Mouse (Mus musculus): ENCODE measurements around the gene Plekhn1. TPM values are rescaled to one million over a fixed set of nuclear protein-coding genes. Genes with fewer than 3 reads are reported as not detected.
A peak's percentile ranks its signal among the peaks of the same experiment; 100 is the strongest.

The Plekhn1 gene
- 100 to 1,000 TPM; 163 to 459 (median 259) TPM for total RNA-seq (2018; cell fraction: chromatin; rRNA removed)
- 10 to 100 TPM in 25 of 26 experiments, 1 to 10 TPM in 1; 8.7 to 31.5 (median 18.3) TPM for total RNA-seq (2018; cell fraction: cytosol; rRNA removed)
- total RNA-seq (2018; cell fraction: nucleus; rRNA removed), result 100 to 1,000 TPM; 114 to 393 (median 158) TPM
- 16.9 to 22.6 TPM (median 18.8 TPM) in 3 replicates for polyA plus RNA-seq (2018)

DNA sequence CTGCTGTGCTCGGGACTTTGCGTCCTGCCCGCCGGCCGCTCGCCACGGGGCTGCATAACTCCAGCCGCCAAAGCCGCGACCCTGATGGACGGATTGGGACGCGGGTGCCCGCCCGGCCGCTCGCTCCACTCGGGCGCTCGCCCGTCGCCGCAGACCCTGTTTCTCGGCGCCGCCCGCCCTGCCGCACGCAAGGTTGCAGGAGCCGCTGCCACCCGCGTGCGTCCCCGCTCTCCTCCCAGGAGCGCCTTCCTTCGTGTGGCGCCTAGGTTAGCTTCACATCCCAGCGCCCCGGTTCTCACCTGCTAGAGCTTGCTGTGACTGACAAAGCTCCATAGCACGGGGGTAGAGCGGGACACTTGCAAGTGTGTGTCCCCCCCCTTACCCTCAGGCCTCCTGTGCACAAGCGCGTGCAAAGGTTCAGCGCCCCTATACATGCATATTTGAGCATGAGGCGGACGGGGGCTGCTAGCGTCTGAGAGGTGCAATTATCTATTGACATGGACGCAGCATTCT lies at the start of gene Plekhn1:
Gene Plekhn1, minus strand, starts transcription at position 157 of the 513 bp plus-strand sequence.
- Histone ChIP-seq H3K36me3 (ENCODE audit: inconsistent target) (peaks cover 51% of the 10 kb centered on the region), H3K79me2 (ENCODE audit: inconsistent target) (peaks cover 28% of the 10 kb centered on the region; the same call in 1 of the 2 replicates), H3K4me3 (ENCODE audit: inconsistent target) (peak within 1 kb of the TSS; percentile 51), H3K27ac (peak within 1 kb of the TSS; percentile 45)
- WGBS (ENCODE audit: missing documents), result under 1% methylated on average over 36 of the region's 48 CpGs

GRCm38 (mm10) chr4:156255078-156255839 lies 20.6 kb upstream of the Plekhn1 start, which contains the start of gene Samd11:
Gene Samd11 (minus strand): TSS chr4:156255657.
- H3K4me3 ChIP-seq (ENCODE audit: inconsistent target), result no peak within 1 kb of the TSS
- no peaks in the 10 kb centered on the region for H3K36me3 ChIP-seq (ENCODE audit: inconsistent target)
- no peaks in the 10 kb centered on the region for H3K79me2 ChIP-seq (ENCODE audit: inconsistent target)
- H3K27ac ChIP-seq, result no peak within 1 kb of the TSS
- WGBS (ENCODE audit: missing documents), result 13% methylated on average over 26 of the region's 26 CpGs

DNA sequence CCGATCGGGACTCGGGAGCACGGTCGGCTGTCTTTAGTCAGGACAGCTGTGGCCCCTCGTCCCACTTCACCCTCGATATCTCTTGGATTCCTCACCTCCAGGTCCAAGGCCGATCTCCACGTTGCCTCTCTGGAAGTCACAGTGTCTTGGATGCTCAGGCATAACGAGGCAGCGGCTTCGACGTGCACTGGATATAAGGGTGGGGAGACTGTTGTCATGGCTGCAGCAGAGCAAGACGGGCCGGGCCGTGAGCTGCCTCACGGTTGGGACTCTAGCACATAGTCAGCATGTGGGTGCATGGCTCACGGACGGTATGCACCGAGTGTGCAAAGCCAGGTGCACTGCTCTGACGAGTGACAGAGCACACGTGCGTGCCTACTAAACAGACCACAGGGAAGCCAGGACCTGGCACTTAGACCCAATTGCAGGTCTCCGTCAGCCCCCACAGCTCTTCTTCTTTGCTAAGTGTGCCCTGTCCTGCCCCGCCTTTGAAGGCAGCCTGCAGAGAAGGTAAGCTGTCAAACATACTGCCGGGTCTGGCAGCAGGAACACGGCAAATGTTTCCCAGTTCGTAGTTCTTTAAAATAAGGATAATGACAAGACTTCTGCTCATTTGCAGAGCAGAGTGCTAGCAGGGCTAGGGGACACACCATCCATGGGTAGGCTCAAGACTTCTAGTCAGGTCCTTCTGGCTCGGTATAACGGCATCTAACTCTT lies 19.9 kb upstream of the Plekhn1 start:
- Histone ChIP-seq H3K79me2 (ENCODE audit: inconsistent target) (no peaks in the 10 kb centered on the region), H3K4me3 (ENCODE audit: inconsistent target) (no peak overlapping the region), H3K36me3 (ENCODE audit: inconsistent target) (no peaks in the 10 kb centered on the region), H3K27ac (no peak overlapping the region)
- 21% methylated on average over 27 of the region's 30 CpGs for WGBS (ENCODE audit: missing documents)

GRCm38 (mm10) chr4:156253043-156253442 lies 18.4 kb upstream of the Plekhn1 start:
- Histone ChIP-seq H3K36me3 (ENCODE audit: inconsistent target) (peaks cover 6% of the 10 kb centered on the region), H3K4me3 (ENCODE audit: inconsistent target) (no peak overlapping the region), H3K27ac (no peak overlapping the region), H3K79me2 (ENCODE audit: inconsistent target) (no peaks in the 10 kb centered on the region)
- WGBS (ENCODE audit: missing documents), result 42% methylated on average over 7 of the region's 7 CpGs

DNA sequence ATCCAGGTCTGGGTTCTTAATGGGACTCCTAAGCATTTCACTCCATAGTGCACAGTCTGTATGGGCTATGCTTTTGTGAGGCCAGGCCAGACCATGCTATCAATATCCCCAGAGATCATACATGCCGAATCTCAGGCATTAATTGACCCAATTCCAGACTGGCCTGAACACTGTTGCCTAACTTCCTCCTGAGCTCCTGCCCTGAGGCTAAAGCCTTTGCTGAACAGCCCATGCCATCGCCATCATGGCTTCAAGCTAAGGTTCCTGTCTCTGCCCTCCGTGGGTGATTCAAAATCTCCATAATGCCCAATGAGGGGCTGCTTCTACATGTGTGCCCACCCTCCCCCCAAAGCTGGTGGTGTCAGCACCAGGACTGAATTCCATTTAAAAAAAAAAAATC lies 18.0 kb upstream of the Plekhn1 start:
- WGBS (ENCODE audit: missing documents), result 18% methylated on average over 3 of the region's 3 CpGs
- no peak overlapping the region for H3K4me3 ChIP-seq (ENCODE audit: inconsistent target)
- no peaks in the 10 kb centered on the region for H3K79me2 ChIP-seq (ENCODE audit: inconsistent target)
- H3K27ac ChIP-seq, result no peak overlapping the region
- H3K36me3 ChIP-seq (ENCODE audit: inconsistent target), result peaks cover 11% of the 10 kb centered on the region

- H3K36me3 ChIP-seq (ENCODE audit: inconsistent target), result peaks cover 15% of the 10 kb centered on the region
- no peak overlapping the region for H3K27ac ChIP-seq
- 65% methylated on average over 7 of the region's 7 CpGs for WGBS (ENCODE audit: missing documents)
- H3K79me2 ChIP-seq (ENCODE audit: inconsistent target), result no peaks in the 10 kb centered on the region
- H3K4me3 ChIP-seq (ENCODE audit: inconsistent target), result no peak overlapping the region
These were observed 17.5 kb upstream of the Plekhn1 start for GRCm38 (mm10) chr4:156252140-156252539.

DNA sequence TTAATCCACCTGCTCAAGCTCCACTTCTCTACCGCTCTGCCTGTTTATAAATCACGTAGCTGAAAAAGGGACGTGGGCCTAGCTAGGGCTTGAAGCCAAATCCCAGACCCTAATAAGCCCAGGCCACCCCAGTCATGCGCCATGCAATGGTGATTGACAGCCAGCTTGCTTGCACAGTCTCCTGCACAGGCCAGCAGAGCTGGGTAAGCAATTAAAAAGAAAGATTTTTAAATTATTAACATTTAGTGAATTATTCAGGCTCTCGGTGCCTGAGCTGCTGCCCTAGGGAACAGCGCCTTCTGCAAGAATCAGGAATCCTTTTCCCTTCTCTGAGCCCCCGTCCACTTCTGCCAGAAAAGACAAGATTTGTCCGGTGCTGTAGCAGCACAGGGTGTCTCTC lies 16.4 kb upstream of the Plekhn1 start:
- no peak overlapping the region for H3K27ac ChIP-seq
- H3K4me3 ChIP-seq (ENCODE audit: inconsistent target), result no peak overlapping the region
- 82% methylated on average over 6 of the region's 8 CpGs for WGBS (ENCODE audit: missing documents)
- peaks cover 25% of the 10 kb centered on the region for H3K36me3 ChIP-seq (ENCODE audit: inconsistent target)
- H3K79me2 ChIP-seq (ENCODE audit: inconsistent target), result no peaks in the 10 kb centered on the region

DNA sequence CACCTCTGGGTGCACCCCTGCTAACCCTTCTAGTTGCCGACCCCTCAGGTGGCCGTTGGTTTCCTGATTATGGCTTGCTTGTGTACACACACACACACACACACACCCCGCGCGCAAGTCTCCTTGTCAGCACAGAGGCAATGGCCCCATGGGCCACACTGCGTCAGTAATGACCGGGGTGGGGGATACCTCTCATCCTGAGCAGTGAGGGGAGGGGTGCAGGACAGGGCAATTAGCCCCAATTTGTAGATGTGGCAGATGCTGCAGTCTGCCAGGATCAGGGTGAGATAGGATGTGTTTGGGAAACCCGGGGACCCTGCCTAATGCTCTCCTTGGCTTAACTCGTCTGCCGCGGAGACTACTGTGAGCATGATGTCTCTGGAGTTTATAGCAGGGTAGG lies 14.9 kb upstream of the Plekhn1 start:
- H3K27ac ChIP-seq, result no peak overlapping the region
- peaks cover 38% of the 10 kb centered on the region for H3K36me3 ChIP-seq (ENCODE audit: inconsistent target)
- no peak overlapping the region for H3K4me3 ChIP-seq (ENCODE audit: inconsistent target)
- no peaks in the 10 kb centered on the region for H3K79me2 ChIP-seq (ENCODE audit: inconsistent target)
- WGBS (ENCODE audit: missing documents), result 75% methylated on average over 11 of the region's 11 CpGs

- Histone ChIP-seq H3K4me3 (ENCODE audit: inconsistent target) (peak overlapping the region; percentile 27; the same call in 1 of the 2 replicates), H3K27ac (no peak overlapping the region), H3K36me3 (ENCODE audit: inconsistent target) (peaks cover 54% of the 10 kb centered on the region), H3K79me2 (ENCODE audit: inconsistent target) (peaks cover 35% of the 10 kb centered on the region; the same call in 1 of the 2 replicates)
- 65% methylated on average over 33 of the region's 60 CpGs for WGBS (ENCODE audit: missing documents)
These were observed 2.2 kb upstream of the Plekhn1 start for GRCm38 (mm10) chr4:156236651-156237447.

DNA sequence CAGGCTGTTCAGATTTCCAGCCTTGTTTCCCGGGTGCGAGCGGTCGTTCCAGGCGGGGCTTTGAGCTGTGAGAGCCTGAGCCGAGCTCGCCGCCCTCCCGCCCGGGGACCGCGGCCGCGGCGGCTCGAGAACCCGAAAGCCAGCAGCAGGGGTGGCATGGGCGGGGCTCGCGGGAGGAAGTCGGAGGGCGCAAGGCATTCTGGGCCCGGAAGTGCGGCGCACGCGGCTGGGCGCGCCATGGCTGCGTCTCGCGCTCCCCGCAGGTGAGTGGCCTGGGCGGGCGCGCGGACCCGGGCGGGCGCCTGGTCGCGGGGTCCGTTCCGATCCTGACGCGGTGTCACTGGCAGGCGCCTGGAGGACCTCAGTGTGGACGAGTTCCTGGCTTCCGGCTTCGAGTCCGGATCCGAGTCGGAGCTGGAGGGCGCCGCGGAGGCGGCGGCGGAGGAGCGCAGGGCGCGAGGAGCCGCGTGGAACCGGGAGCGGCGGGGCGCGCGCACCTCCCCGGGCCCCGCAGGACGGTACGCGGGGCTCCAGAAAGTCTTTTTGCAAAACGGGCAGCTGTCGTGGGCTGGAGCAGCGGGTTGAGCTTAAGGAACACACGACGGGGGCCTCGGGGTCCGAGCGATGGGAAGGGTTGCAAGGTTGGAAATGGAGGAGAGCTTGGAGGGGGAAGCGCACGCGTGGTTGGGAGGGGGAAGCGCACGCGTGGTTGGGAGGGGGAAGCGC lies 1.3 kb upstream of the Plekhn1 start, which contains the start of gene Noc2l:
Gene Noc2l, plus strand, starts transcription at position 203 of the 726 bp plus-strand sequence.
- Histone ChIP-seq H3K4me3 (ENCODE audit: inconsistent target) (peak within 1 kb of the TSS; percentile 46), H3K27ac (peak within 1 kb of the TSS; percentile 45), H3K36me3 (ENCODE audit: inconsistent target) (peaks cover 54% of the 10 kb centered on the region), H3K79me2 (ENCODE audit: inconsistent target) (peaks cover 35% of the 10 kb centered on the region; the same call in 1 of the 2 replicates)
- 1% methylated on average over 82 of the region's 90 CpGs for WGBS (ENCODE audit: missing documents)

GRCm38 (mm10) chr4:156235360-156235770 lies 708 bp upstream of the Plekhn1 start:
- H3K36me3 ChIP-seq (ENCODE audit: inconsistent target), result peaks cover 53% of the 10 kb centered on the region
- peak overlapping the region; percentile 45 for H3K27ac ChIP-seq
- peaks cover 34% of the 10 kb centered on the region; the same call in 1 of the 2 replicates for H3K79me2 ChIP-seq (ENCODE audit: inconsistent target)
- H3K4me3 ChIP-seq (ENCODE audit: inconsistent target), result peak overlapping the region; percentile 46
- WGBS (ENCODE audit: missing documents), result 0% methylated on average over 15 of the region's 15 CpGs

DNA sequence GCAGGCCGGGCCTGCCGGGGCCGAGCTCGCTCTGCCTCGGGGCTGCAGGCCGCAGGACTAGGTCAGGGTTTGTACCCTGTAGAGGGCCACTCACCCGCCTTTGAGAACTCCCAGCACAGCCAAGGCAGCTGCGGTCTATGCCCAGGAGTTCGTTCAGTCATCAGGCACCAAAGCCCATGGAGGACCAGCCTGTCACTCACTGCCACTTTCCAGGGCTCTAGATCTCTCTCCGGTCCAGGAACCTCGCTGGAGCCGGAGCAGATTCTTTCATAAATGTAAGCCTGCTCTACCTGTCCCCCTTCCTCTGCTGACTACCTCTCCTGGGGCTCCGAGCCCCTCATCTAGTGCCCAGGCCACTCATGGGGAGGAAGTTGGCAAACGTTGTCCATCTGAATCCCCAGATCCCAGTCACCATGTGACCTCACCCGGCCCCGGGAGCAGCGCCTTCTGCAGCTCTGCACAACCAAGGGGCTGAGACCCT lies 596 bp downstream of the Plekhn1 start:
- peaks cover 21% of the 10 kb centered on the region; the same call in 1 of the 2 replicates for H3K79me2 ChIP-seq (ENCODE audit: inconsistent target)
- H3K36me3 ChIP-seq (ENCODE audit: inconsistent target), result peaks cover 44% of the 10 kb centered on the region
- 10% methylated on average over 11 of the region's 17 CpGs for WGBS (ENCODE audit: missing documents)
- peak overlapping the region; percentile 51 for H3K4me3 ChIP-seq (ENCODE audit: inconsistent target)
- peak overlapping the region; percentile 27; the same call in 1 of the 2 replicates for H3K27ac ChIP-seq

- WGBS (ENCODE audit: missing documents), result 48% methylated on average over 12 of the region's 12 CpGs
- Histone ChIP-seq H3K79me2 (ENCODE audit: inconsistent target) (peaks cover 11% of the 10 kb centered on the region; the same call in 1 of the 2 replicates), H3K27ac (peak overlapping the region; percentile 60), H3K36me3 (ENCODE audit: inconsistent target) (peaks cover 40% of the 10 kb centered on the region; the same call in 1 of the 2 replicates), H3K4me3 (ENCODE audit: inconsistent target) (peak overlapping the region; percentile 37)
These were observed 6.1 kb downstream of the Plekhn1 start for GRCm38 (mm10) chr4:156228393-156229024.
